Mouse (Mus musculus) lung, embryonic 16.5 days (tissue): ENCODE measurements around the gene Utp18. TPM values are rescaled to one million over a fixed set of nuclear protein-coding genes. Genes with fewer than 3 reads are reported as not detected.
A peak's percentile ranks its signal among the peaks of the same experiment; 100 is the strongest.
"Not testable (repeated sequence)": the region's sequence is repeated elsewhere in the genome, so short reads cannot be mapped to it uniquely, and the experiment has no call there.

ENCODE experiments used
- ATAC-seq: fragments of 200-750 bp; cut with Nextera tagmentation; 2 replicates; pipeline ENCODE4 v1.8.0; 2017; ENCODE audit warnings: low read depth, mild to moderate bottlenecking, moderate library complexity
- H3K27ac ChIP-seq: fragments of 300-500 bp; sonication (generic); 2 replicates; pipeline ENCODE4 v1.5.1; 2014; ENCODE audit warnings: mild to moderate bottlenecking, control low read depth, low read length
- H3K27me3 ChIP-seq: fragments of 300-500 bp; sonication (generic); 2 replicates; pipeline ENCODE4 v1.6.1; 2014; ENCODE audit warnings: low read depth, low read length, mixed read lengths; ENCODE audit not compliant: control insufficient read depth, insufficient read depth
- H3K36me3 ChIP-seq: fragments of 300-500 bp; sonication (generic); 2 replicates; pipeline ENCODE4 v1.6.1; 2014; ENCODE audit warnings: low read length; ENCODE audit not compliant: control insufficient read depth, insufficient read depth
- H3K4me1 ChIP-seq: fragments of 300-500 bp; sonication (generic); replicated peaks from 2 replicates; pipeline ENCODE4 v1.6.1; 2014; ENCODE audit warnings: low read length, mixed read lengths; ENCODE audit not compliant: control insufficient read depth, insufficient read depth
- H3K4me2 ChIP-seq: fragments of 300-500 bp; sonication (generic); 2 replicates; pipeline ENCODE4 v1.6.1; 2014; ENCODE audit warnings: low read depth, low read length, control low read depth
- H3K4me3 ChIP-seq: fragments of 300-500 bp; sonication (generic); 2 replicates; pipeline ENCODE4 v1.5.1; 2014; ENCODE audit warnings: mild to moderate bottlenecking, low read length, control low read depth
- H3K9ac ChIP-seq: fragments of 300-500 bp; sonication (generic); 2 replicates; pipeline ENCODE4 v1.6.1; 2014; ENCODE audit warnings: low read length, control low read depth
- H3K9me3 ChIP-seq: fragments of 300-500 bp; sonication (generic); 2 replicates; pipeline ENCODE4 v1.6.1; 2016; ENCODE audit warnings: low read length; ENCODE audit not compliant: control insufficient read depth
- WGBS: fragments of 180-500 bp; shearing (Covaris S2); extraction: QIAGEN DNeasy Blood & Tissue Kit; methylation state at CpG from one replicate; pipeline ENCODE4 v1.1.7; 2014; 5-methylcytosine and 5-hydroxymethylcytosine counted together
- polyA plus RNA-seq: library from polyadenylated mRNA; unstranded; fragments of >200 nt; fragmentation: Nextera tagmentation; extraction: Ambion mirVana; gene quantifications from 2 replicates; pipeline ENCODE4 v1.2.1, GENCODE M21; 2015

Utp18 gene
- 16.5 and 18.8 TPM in 2 replicates for polyA plus RNA-seq

- Histone ChIP-seq H3K27me3 (no peaks in the 10 kb centered on the region), H3K36me3 (peaks cover 2% of the 10 kb centered on the region; the same call in 1 of the 2 replicates), H3K4me3 (peak within 1 kb of the TSS; percentile 99), H3K4me2 (peak within 1 kb of the TSS; percentile 83), H3K9ac (peak within 1 kb of the TSS; percentile 99), H3K27ac (peak within 1 kb of the TSS; percentile 97), H3K4me1 (peaks cover 17% of the 10 kb centered on the region), H3K9me3 (no peaks in the 10 kb centered on the region)
- under 1% methylated on average over 66 of the region's 83 CpGs for WGBS
- ATAC-seq, result peak; percentile 98
Measured at GRCm38 (mm10) chr11:93885572-93886410, at the start of gene Utp18, which contains the start of gene Mbtd1. Gene Utp18, minus strand, starts transcription at chr11:93885766. Gene Mbtd1, plus strand, starts transcription at chr11:93885852.

GRCm38 (mm10) chr11:93929106-93929505 is 43.5 kb upstream of the Utp18 start:
- Histone ChIP-seq H3K9me3 (no peaks in the 10 kb centered on the region), H3K4me3 (no peak overlapping the region), H3K27ac (no peak overlapping the region), H3K27me3 (no peaks in the 10 kb centered on the region), H3K36me3 (peaks cover 39% of the 10 kb centered on the region), H3K4me1 (no peaks in the 10 kb centered on the region), H3K4me2 (no peak overlapping the region), H3K9ac (no peak overlapping the region)
- no peak for ATAC-seq

DNA sequence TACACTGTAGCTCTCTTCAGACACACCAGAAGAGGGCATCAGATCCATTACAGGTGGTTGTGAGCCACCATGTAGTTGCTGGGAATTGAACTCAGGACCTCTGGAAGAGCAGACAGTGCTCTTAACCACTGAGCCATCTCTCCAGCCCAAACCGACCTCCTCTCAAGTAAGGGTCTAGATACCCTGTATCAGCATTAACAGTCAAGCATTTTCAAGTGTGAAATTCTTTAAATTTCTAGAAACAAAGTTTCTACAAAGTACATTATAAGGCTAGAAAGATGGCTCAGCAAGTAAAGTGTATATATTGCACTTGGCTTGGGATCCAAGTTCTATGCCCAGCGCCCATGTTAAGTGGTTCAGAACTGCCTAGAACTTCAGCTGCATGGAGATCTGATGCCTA is 29.5 kb upstream of the Utp18 start:
- H3K27me3 ChIP-seq, H3K4me1 ChIP-seq, H3K9me3 ChIP-seq, ATAC-seq, H3K4me2 ChIP-seq, H3K9ac ChIP-seq, H3K27ac ChIP-seq, H3K4me3 ChIP-seq: not testable (repeated sequence)
- H3K36me3 ChIP-seq, result peaks cover 33% of the 10 kb centered on the region
- 90% methylated on average over 2 of the region's 2 CpGs for WGBS

DNA sequence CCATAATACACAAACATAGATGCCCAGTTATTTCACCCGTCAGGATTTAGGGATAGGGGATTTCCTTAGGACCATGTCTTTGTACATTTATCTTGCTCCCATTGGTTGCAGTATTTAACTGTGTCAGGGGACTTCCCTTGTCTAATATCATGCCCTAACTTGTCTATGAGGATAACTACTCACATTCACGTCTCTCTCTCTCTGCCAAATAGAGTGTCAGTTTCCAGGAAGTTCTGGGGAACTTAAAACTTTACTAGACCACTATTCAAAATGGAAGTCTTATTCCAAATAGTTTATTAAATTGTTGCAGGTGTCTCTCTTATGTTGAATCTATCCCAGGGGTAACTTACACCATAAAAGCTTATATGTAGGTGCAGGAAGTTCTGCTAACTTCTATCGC is 26.0 kb upstream of the Utp18 start:
- no peaks in the 10 kb centered on the region for H3K9me3 ChIP-seq
- no peaks in the 10 kb centered on the region for H3K4me1 ChIP-seq
- H3K27me3 ChIP-seq, result no peaks in the 10 kb centered on the region
- H3K27ac ChIP-seq, result no peak overlapping the region
- no peak overlapping the region for H3K9ac ChIP-seq
- peaks cover 27% of the 10 kb centered on the region for H3K36me3 ChIP-seq
- H3K4me2 ChIP-seq, result no peak overlapping the region
- H3K4me3 ChIP-seq, result no peak overlapping the region
- ATAC-seq, result no peak
- 89% methylated on average over 3 of the region's 3 CpGs for WGBS

- no peak overlapping the region for H3K9ac ChIP-seq
- H3K9me3 ChIP-seq, result no peaks in the 10 kb centered on the region
- H3K36me3 ChIP-seq, result peaks cover 33% of the 10 kb centered on the region
- no peak overlapping the region for H3K4me2 ChIP-seq
- H3K4me3 ChIP-seq, result no peak overlapping the region
- no peaks in the 10 kb centered on the region for H3K4me1 ChIP-seq
- H3K27ac ChIP-seq, result no peak overlapping the region
- ATAC-seq, result no peak
- no peaks in the 10 kb centered on the region for H3K27me3 ChIP-seq
- WGBS, result 87% methylated on average over 9 of the region's 9 CpGs
Measured at GRCm38 (mm10) chr11:93908829-93909228, 23.3 kb upstream of the Utp18 start.

- no peak overlapping the region for H3K27ac ChIP-seq
- H3K9ac ChIP-seq, result no peak overlapping the region
- ATAC-seq, result no peak
- no peaks in the 10 kb centered on the region for H3K27me3 ChIP-seq
- no peak overlapping the region for H3K4me3 ChIP-seq
- no peaks in the 10 kb centered on the region for H3K9me3 ChIP-seq
- no peaks in the 10 kb centered on the region for H3K4me1 ChIP-seq
- no peak overlapping the region for H3K4me2 ChIP-seq
- peaks cover 30% of the 10 kb centered on the region for H3K36me3 ChIP-seq
- 71% methylated on average over 3 of the region's 3 CpGs for WGBS
Measured at GRCm38 (mm10) chr11:93907839-93908238, 22.3 kb upstream of the Utp18 start.

DNA sequence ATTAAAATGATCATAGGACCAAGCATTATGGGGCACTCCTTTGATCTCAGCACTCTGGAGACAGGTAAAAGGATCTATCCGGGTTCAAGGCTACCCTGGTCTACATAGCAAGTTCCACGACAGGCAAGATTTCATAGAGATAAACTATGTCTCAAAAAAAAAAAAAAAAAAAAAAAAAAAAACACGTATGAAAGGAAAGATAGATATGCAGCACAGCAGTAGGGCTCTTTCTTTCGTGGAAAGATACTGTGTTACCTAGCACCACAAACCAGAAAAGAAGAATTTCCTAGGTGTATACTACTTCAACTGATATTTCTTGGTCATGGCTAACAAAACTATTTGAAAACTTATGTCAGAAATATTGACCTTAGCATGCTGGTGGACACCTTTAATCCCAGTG is 21.3 kb upstream of the Utp18 start:
- H3K4me1 ChIP-seq, result no peaks in the 10 kb centered on the region
- H3K4me3 ChIP-seq, result no peak overlapping the region
- peaks cover 30% of the 10 kb centered on the region for H3K36me3 ChIP-seq
- 77% methylated on average over 4 of the region's 4 CpGs for WGBS
- H3K4me2 ChIP-seq, result no peak overlapping the region
- no peak for ATAC-seq
- H3K27ac ChIP-seq, result no peak overlapping the region
- H3K27me3 ChIP-seq, result no peaks in the 10 kb centered on the region
- H3K9ac ChIP-seq, result no peak overlapping the region
- H3K9me3 ChIP-seq, result no peaks in the 10 kb centered on the region

DNA sequence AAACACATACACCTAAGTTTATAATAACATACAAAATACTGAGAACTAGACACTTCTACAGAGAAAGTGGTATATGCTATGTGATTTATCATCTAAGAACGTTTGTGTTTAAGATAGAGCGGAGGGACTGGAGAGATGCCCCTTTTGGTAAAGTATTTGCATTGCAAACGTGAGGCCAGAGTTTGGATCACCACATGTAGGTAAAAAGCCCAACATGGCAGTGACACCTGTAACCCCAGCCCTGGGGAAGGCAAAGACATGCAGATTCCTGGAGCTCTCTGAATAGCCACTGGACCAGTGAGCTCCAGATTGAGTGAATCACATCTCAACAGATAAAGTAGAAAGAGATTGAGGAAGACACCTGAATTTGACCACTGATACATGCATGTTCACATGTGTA is 12.2 kb upstream of the Utp18 start:
- Histone ChIP-seq H3K36me3 (peaks cover 2% of the 10 kb centered on the region; the same call in 1 of the 2 replicates), H3K4me3 (no peak overlapping the region), H3K4me1 (no peaks in the 10 kb centered on the region), H3K9me3 (no peaks in the 10 kb centered on the region), H3K27ac (no peak overlapping the region), H3K9ac (no peak overlapping the region), H3K4me2 (no peak overlapping the region), H3K27me3 (no peaks in the 10 kb centered on the region)
- ATAC-seq, result no peak
- 66% methylated on average over 3 of the region's 3 CpGs for WGBS

DNA sequence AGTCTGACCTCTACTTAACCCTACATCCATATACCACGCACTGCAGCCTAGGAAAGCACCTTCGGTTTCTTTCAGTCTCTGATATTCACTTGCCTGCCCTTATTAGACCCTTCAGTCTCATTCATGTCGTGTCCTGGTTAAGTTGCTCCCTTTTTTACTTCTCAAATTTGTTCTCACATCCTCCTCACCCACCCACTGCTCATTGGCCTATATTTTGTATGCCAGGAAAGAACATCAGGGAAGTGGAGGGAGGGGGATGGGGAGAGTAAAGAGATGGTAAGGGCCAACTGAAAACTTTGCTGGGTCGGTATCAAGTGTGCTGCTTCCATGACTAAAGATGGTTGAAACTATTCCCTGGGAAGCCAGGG is 1.5 kb upstream of the Utp18 start:
- no peaks in the 10 kb centered on the region for H3K9me3 ChIP-seq
- H3K4me3 ChIP-seq, result peak overlapping the region; percentile 99
- peaks cover 17% of the 10 kb centered on the region for H3K4me1 ChIP-seq
- peak overlapping the region; percentile 80 for H3K4me2 ChIP-seq
- H3K36me3 ChIP-seq, result no peaks in the 10 kb centered on the region
- H3K27me3 ChIP-seq, result no peaks in the 10 kb centered on the region
- peak overlapping the region; percentile 99 for H3K9ac ChIP-seq
- WGBS, result 2% methylated on average over 4 of the region's 4 CpGs
- H3K27ac ChIP-seq, result peak overlapping the region; percentile 97; the same call in 1 of the 2 replicates
- no peak for ATAC-seq
